Mouse (Mus musculus): ENCODE results near the gene Lcor. TPM values are rescaled to one million over a fixed set of nuclear protein-coding genes. Genes with fewer than 3 reads are reported as not detected.

Gene Lcor
- polyA plus RNA-seq (2012; rRNA removed; ENCODE audit: low replicate concordance): 0.74 and 1.9 TPM in 2 replicates

DNA sequence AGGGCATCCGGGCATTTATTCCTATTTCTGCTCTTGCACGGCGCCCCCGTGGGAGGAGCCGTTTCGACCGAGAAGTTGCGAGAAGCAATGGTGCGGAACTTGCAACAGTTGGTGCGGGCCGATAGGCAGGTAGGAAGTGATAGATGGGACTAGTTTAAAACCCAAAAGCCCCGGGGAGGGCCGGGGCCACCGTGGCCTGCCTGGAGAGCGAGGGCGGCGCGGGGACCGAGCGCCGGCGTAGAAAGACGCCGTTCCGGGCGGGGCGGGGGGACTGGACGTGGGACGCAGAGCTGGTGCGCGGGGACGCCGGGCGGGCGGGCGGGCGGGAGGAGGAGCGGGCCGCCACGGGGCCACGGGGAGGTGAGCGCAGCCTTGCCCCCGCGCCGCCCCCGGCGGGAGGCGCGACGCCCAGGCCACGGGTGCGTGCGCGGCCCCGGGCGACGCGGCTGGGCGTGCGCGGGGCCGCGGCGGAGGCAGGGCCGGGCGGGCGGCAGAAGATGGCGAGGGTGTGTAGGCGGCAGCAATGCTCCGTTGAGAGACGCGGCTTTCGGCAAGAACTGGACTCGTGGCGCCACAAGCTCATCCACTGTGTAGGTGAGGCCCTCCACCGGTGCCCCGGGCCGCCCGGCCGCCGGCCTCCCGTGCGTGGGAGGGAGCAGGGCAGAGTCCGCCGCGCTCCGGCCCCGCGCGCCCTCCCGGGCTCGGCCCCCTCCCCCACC lies at the start of gene Lcor:
Lcor (plus strand) TSS at position 448 of the 719 bp plus-strand sequence.

DNA sequence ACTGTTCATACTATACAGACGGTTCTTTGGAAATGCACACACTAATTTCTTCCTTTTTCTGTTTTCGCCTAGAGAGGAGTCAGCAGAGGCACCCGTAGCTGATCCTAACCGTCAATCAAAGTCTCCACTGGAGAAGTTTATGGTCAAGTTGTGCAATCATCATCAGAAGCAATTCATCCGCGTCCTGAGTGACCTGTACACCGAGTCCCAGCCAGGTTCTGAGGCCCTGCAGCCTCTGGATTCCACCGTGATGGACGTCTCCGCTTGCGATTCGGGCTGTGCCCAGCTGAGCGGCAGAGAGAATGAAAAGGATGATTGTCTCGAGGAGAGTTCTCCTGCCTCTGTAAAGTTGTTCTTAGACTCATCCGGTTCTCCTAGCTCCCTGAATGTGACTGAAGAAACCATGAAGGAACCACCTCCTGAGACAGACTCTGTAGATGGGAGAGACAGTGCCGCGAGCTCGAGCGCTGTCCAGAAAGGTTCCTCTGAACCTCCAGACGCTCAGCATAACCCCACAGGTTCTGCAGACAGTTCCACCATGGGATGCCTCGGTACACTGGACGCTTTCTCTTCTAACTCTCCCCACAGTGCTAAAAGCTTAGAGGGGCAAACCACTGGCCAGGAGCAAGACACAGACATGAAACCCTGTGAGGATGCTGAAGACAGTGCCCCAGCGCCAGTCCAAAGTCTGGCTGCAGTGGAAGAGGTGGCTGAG lies 99.4 kb downstream of the Lcor start, which contains the start of gene Gm340:
Gm340 (plus strand) TSS at position 665 of the 715 bp plus-strand sequence.

Other genes starting within 250 kb of the Lcor start
- 22.2 and 33.3 TPM in 2 replicates for gene Tm9sf3, start 218.6 kb upstream of the Lcor start, polyA plus RNA-seq (2012; rRNA removed; ENCODE audit: low replicate concordance)
- 1.9 and 2.6 TPM in 2 replicates for gene Pik3ap1, start 97.5 kb upstream of the Lcor start, polyA plus RNA-seq (2012; rRNA removed; ENCODE audit: low replicate concordance)
- gene Gm340, start 99.7 kb downstream of the Lcor start, polyA plus RNA-seq (2012; rRNA removed; ENCODE audit: low replicate concordance): 0.45 and 0.53 TPM in 2 replicates